Mouse (Mus musculus): Measurements from ENCODE around the gene Bcat1. TPM values are rescaled to one million over a fixed set of nuclear protein-coding genes. Genes with fewer than 3 reads are reported as not detected.

The Bcat1 gene
- polyA plus RNA-seq, 1 experiment from 2014 or later: 11.1 TPM

- ATAC-seq (ENCODE audit: insufficient number of reproducible peaks, low FRiP score): no peak
- Histone ChIP-seq H3K4me3 (no peak overlapping the region), H3K27ac (ENCODE audit: poor library complexity, severe bottlenecking) (no peak overlapping the region), H3K4me2 (no peak overlapping the region), H3K4me1 (replicated peaks) (0 out of 2 replicates have a peak, but pooled peaks cover under 1% of the 10 kb centered on the region), H3K9me3 (replicated peaks) (no peaks in the 10 kb centered on the region), H3K36me3 (peaks cover 3% of the 10 kb centered on the region; the same call in 1 of the 2 replicates), H3K27me3 (replicated peaks) (no peaks in the 10 kb centered on the region), H3K9ac (no peak overlapping the region)
Observed at GRCm38 (mm10) chr6:145003459-145003858, 72.5 kb downstream of the Bcat1 start.

DNA sequence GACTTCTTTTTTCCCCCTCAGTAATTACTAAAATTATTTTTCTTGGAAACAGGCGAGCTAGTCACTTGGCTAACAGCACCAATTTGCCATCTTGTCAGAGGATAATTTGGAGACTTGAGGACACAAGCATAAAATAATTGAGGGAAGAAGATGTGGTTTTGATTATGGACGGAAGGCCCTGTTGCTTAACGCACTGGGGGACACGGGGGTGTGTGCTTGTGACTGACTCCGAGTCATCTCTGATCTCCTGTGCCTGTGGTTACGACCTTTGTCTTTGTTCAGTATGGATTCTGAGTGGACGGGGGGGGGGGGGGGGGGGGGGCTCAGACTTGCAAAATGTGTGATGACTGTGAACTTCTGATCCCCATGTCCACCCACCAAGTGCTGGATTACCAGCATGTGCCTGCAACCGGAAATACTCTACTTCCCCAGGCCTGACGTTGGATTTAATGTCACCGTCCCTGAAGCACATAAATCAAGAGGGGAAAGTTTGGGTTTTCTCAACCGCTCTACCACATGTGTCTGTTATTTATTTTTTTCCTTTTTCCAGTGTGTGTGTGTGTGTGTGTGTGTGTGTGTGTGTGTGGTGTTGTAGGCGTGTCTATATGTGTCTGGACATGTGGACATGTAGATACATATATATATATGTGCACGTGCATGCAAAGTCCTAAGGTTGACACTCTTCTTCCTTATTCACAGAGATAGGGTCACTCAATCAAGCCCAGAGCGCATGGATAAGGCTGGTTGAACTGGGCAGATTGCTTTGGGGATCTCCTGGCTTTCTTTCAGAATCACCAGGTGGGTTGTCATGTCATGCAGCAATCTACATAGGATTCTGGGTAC is 73.7 kb downstream of the Bcat1 start:
- ATAC-seq (ENCODE audit: insufficient number of reproducible peaks, low FRiP score): no peak
- no peak overlapping the region for H3K4me2 ChIP-seq
- H3K9ac ChIP-seq: no peak overlapping the region
- no peaks in the 10 kb centered on the region for H3K9me3 ChIP-seq (replicated peaks)
- H3K36me3 ChIP-seq: peaks cover 3% of the 10 kb centered on the region; the same call in 1 of the 2 replicates
- no peaks in the 10 kb centered on the region for H3K4me1 ChIP-seq (replicated peaks)
- WGBS: 80% methylated on average over 14 of the region's 14 CpGs
- H3K27ac ChIP-seq (ENCODE audit: poor library complexity, severe bottlenecking): no peak overlapping the region
- H3K27me3 ChIP-seq (replicated peaks): no peaks in the 10 kb centered on the region
- H3K4me3 ChIP-seq: no peak overlapping the region

DNA sequence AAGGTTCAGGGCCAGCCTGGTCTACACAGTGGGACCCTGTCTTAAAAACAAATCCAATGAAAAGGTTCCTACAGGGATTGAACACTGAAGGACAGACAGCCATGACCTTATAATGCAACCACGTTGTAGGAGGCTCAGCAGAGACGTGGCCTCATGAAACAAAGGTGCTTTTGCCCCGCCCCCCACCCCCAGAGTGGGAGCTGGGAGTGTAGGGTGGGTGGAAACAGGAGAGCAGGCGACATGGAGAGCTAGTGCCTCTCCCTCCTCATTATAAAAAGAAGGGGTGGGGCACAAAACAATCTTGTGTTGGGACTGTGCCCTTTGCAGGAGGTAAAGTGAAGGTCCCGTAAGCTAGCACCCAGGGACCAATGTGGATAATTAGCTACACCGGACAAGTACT is 74.5 kb downstream of the Bcat1 start:
- H3K27me3 ChIP-seq (replicated peaks): no peaks in the 10 kb centered on the region
- H3K36me3 ChIP-seq: peaks cover under 1% of the 10 kb centered on the region; the same call in 1 of the 2 replicates
- no peaks in the 10 kb centered on the region for H3K4me1 ChIP-seq (replicated peaks)
- no peak overlapping the region for H3K4me3 ChIP-seq
- ATAC-seq (ENCODE audit: insufficient number of reproducible peaks, low FRiP score): no peak
- no peak overlapping the region for H3K27ac ChIP-seq (ENCODE audit: poor library complexity, severe bottlenecking)
- H3K4me2 ChIP-seq: no peak overlapping the region
- 76% methylated on average over 6 of the region's 6 CpGs for WGBS
- H3K9ac ChIP-seq: no peak overlapping the region
- no peaks in the 10 kb centered on the region for H3K9me3 ChIP-seq (replicated peaks)

DNA sequence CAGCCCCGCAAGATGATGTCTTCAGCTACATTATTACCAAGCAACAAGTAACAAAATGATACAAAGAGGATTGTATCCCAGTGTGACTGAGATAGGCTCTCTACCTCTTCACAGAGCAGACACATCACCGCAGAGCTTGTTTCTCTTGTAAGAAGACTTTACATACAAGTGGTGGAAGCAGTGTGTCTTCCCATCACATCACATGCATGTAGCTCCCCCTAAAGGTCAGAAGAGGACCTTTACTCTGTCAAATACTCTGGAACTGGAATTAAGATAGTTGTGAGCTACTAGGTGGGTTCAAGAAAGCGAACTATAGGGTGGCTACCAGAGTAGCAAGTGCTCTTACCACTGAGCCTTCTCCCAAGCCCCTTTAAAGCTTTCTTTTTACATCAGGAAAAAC is 78.8 kb downstream of the Bcat1 start:
- Histone ChIP-seq H3K4me1 (replicated peaks) (peaks cover under 1% of the 10 kb centered on the region; the same call in 1 of the 2 replicates), H3K4me2 (no peak overlapping the region), H3K4me3 (no peak overlapping the region), H3K27me3 (replicated peaks) (no peaks in the 10 kb centered on the region), H3K9ac (no peak overlapping the region), H3K27ac (ENCODE audit: poor library complexity, severe bottlenecking) (no peak overlapping the region), H3K36me3 (no peaks in the 10 kb centered on the region), H3K9me3 (replicated peaks) (no peaks in the 10 kb centered on the region)
- no peak for ATAC-seq (ENCODE audit: insufficient number of reproducible peaks, low FRiP score)
- 76% methylated on average over 3 of the region's 3 CpGs for WGBS

- H3K4me2 ChIP-seq: no peak overlapping the region
- no peaks in the 10 kb centered on the region; the same call in 1 of the 2 replicates for H3K9me3 ChIP-seq (replicated peaks)
- no peak overlapping the region for H3K27ac ChIP-seq (ENCODE audit: poor library complexity, severe bottlenecking)
- no peak overlapping the region for H3K4me3 ChIP-seq
- no peak overlapping the region for H3K9ac ChIP-seq
- no peaks in the 10 kb centered on the region for H3K36me3 ChIP-seq
- peaks cover 4% of the 10 kb centered on the region; the same call in 1 of the 2 replicates for H3K27me3 ChIP-seq (replicated peaks)
- 30% methylated on average over 3 of the region's 3 CpGs for WGBS
- H3K4me1 ChIP-seq (replicated peaks): peaks cover 5% of the 10 kb centered on the region; the same call in 1 of the 2 replicates
- no peak for ATAC-seq (ENCODE audit: insufficient number of reproducible peaks, low FRiP score)
Observed at GRCm38 (mm10) chr6:144992111-144992510, 83.9 kb downstream of the Bcat1 start.

- Histone ChIP-seq H3K4me3 (no peak overlapping the region), H3K9ac (no peak overlapping the region), H3K36me3 (no peaks in the 10 kb centered on the region), H3K27ac (ENCODE audit: poor library complexity, severe bottlenecking) (no peak overlapping the region), H3K4me2 (no peak overlapping the region), H3K4me1 (replicated peaks) (peaks cover 5% of the 10 kb centered on the region; the same call in 1 of the 2 replicates), H3K27me3 (replicated peaks) (peaks cover 4% of the 10 kb centered on the region; the same call in 1 of the 2 replicates), H3K9me3 (replicated peaks) (no peaks in the 10 kb centered on the region; the same call in 1 of the 2 replicates)
- 77% methylated on average over 4 of the region's 4 CpGs for WGBS
- no peak for ATAC-seq (ENCODE audit: insufficient number of reproducible peaks, low FRiP score)
Observed at GRCm38 (mm10) chr6:144989193-144989592, 86.8 kb downstream of the Bcat1 start.

DNA sequence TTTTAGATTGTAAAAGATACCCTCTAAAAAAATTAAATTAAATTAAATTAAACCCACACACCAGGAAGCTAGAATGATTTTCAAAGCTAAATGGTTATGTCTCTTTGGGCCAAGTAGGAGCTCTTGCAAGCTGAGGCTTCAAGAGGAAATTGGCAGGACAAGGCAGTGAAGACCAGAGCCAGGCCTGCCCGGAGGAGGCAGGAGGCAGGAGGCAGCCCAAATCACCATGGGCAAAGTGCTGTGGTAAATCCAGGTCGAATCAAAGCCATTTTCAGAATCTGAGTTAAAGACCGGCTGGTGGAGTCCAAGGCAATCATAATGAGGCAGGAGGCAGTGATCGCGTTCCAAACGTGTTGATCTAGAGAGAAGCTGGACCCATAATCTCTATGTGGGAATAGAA is 88.3 kb downstream of the Bcat1 start:
- Histone ChIP-seq H3K4me1 (replicated peaks) (peaks cover 5% of the 10 kb centered on the region; the same call in 1 of the 2 replicates), H3K4me3 (no peak overlapping the region), H3K27ac (ENCODE audit: poor library complexity, severe bottlenecking) (no peak overlapping the region), H3K4me2 (no peak overlapping the region), H3K9ac (no peak overlapping the region), H3K36me3 (no peaks in the 10 kb centered on the region), H3K27me3 (replicated peaks) (peaks cover 4% of the 10 kb centered on the region; the same call in 1 of the 2 replicates), H3K9me3 (replicated peaks) (no peaks in the 10 kb centered on the region; the same call in 1 of the 2 replicates)
- 82% methylated on average over 6 of the region's 6 CpGs for WGBS
- no peak for ATAC-seq (ENCODE audit: insufficient number of reproducible peaks, low FRiP score)

- Histone ChIP-seq H3K36me3 (no peaks in the 10 kb centered on the region), H3K9me3 (replicated peaks) (no peaks in the 10 kb centered on the region; the same call in 1 of the 2 replicates), H3K27ac (ENCODE audit: poor library complexity, severe bottlenecking) (no peak overlapping the region), H3K4me2 (no peak overlapping the region), H3K9ac (no peak overlapping the region), H3K4me3 (no peak overlapping the region), H3K4me1 (replicated peaks) (peaks cover 4% of the 10 kb centered on the region; the same call in 1 of the 2 replicates), H3K27me3 (replicated peaks) (peaks cover 4% of the 10 kb centered on the region; the same call in 1 of the 2 replicates)
- 61% methylated on average over 7 of the region's 7 CpGs for WGBS
- ATAC-seq (ENCODE audit: insufficient number of reproducible peaks, low FRiP score): no peak
Observed at GRCm38 (mm10) chr6:144987216-144987615, 88.8 kb downstream of the Bcat1 start.

GRCm38 (mm10) chr6:144984221-144984620 is 91.8 kb downstream of the Bcat1 start:
- H3K27ac ChIP-seq (ENCODE audit: poor library complexity, severe bottlenecking): no peak overlapping the region
- no peak for ATAC-seq (ENCODE audit: insufficient number of reproducible peaks, low FRiP score)

DNA sequence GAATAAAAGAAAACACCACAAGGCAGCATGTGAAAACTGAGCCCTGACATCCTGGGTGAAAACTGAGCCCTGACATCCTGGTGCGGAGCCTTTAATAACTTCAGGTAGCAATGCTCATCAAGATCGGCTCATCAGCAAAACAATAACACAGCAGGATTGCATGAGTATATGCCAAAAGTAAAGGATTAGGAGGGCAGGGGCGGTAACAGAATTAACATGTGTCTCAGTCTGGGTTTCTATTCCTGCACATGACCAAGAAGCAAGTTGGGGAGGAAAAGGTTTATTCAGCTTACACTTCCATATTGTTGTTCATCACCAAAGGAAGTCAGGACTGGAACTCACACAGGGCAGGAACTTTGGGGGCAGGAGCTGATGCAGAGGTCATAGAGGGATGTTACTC is 93.9 kb downstream of the Bcat1 start:
- no peaks in the 10 kb centered on the region for H3K9me3 ChIP-seq (replicated peaks)

More at GRCm38 (mm10) chr6:144984221-144984620, 91.8 kb downstream of the Bcat1 start:
- WGBS: 93% methylated on average over 8 of the region's 8 CpGs
- Histone ChIP-seq H3K4me2 (no peak overlapping the region), H3K27me3 (replicated peaks) (no peaks in the 10 kb centered on the region), H3K9me3 (replicated peaks) (no peaks in the 10 kb centered on the region; the same call in 1 of the 2 replicates), H3K4me1 (replicated peaks) (no peaks in the 10 kb centered on the region), H3K4me3 (no peak overlapping the region), H3K36me3 (no peaks in the 10 kb centered on the region), H3K9ac (no peak overlapping the region)

GRCm38 (mm10) chr6:144972351-144972750 is 103.6 kb downstream of the Bcat1 start:
- H3K4me2 ChIP-seq: no peak overlapping the region
- no peak for ATAC-seq (ENCODE audit: insufficient number of reproducible peaks, low FRiP score)
- H3K4me3 ChIP-seq: no peak overlapping the region
- no peaks in the 10 kb centered on the region for H3K36me3 ChIP-seq
- no peak overlapping the region for H3K27ac ChIP-seq (ENCODE audit: poor library complexity, severe bottlenecking)
- peaks cover 9% of the 10 kb centered on the region for H3K9me3 ChIP-seq (replicated peaks)
- no peaks in the 10 kb centered on the region for H3K27me3 ChIP-seq (replicated peaks)
- H3K9ac ChIP-seq: no peak overlapping the region
- H3K4me1 ChIP-seq (replicated peaks): no peaks in the 10 kb centered on the region
- WGBS: 76% methylated on average over 8 of the region's 8 CpGs

More for the DNA sequence above, 93.9 kb downstream of the Bcat1 start:
- H3K27ac ChIP-seq (ENCODE audit: poor library complexity, severe bottlenecking): no peak overlapping the region
- WGBS: 86% methylated on average over 3 of the region's 3 CpGs
- H3K4me3 ChIP-seq: no peak overlapping the region
- H3K9ac ChIP-seq: no peak overlapping the region
- H3K4me2 ChIP-seq: no peak overlapping the region
- ATAC-seq (ENCODE audit: insufficient number of reproducible peaks, low FRiP score): no peak
- H3K4me1 ChIP-seq (replicated peaks): no peaks in the 10 kb centered on the region
- no peaks in the 10 kb centered on the region for H3K27me3 ChIP-seq (replicated peaks)
- H3K36me3 ChIP-seq: no peaks in the 10 kb centered on the region

Data from heart, embryonic 12.5 days (tissue).